Mouse (Mus musculus): Measurements from ENCODE around the gene Klhl24. TPM values are rescaled to one million over a fixed set of nuclear protein-coding genes. Genes with fewer than 3 reads are reported as not detected.
"Not testable (repeated sequence)": the region's sequence is repeated elsewhere in the genome, so short reads cannot be mapped to it uniquely, and the experiment has no call there.

Klhl24 gene
- polyA plus RNA-seq, 1 experiment from 2014 or later: 17.3 TPM

- 0% methylated on average over 60 of the region's 61 CpGs for WGBS
- H3K4me3 ChIP-seq (replicated peaks): peak overlapping the region; percentile 98
- H3K27me3 ChIP-seq (replicated peaks): no peaks in the 10 kb centered on the region
- H3K4me1 ChIP-seq: no peaks in the 10 kb centered on the region; the same call in 1 of the 2 replicates
- peak overlapping the region; percentile 66 for H3K4me2 ChIP-seq
- H3K9ac ChIP-seq: peak overlapping the region; percentile 73
- H3K9me3 ChIP-seq: no peaks in the 10 kb centered on the region
- peak overlapping the region; percentile 97 for H3K27ac ChIP-seq
- no peaks in the 10 kb centered on the region for H3K36me3 ChIP-seq
- ATAC-seq (ENCODE audit: insufficient read depth, low FRiP score, low read depth): peak; percentile 95
Measured at GRCm38 (mm10) chr16:20097711-20098374, 501 bp downstream of the Klhl24 start.

- peak overlapping the region; percentile 97 for H3K27ac ChIP-seq
- peaks cover 3% of the 10 kb centered on the region for H3K36me3 ChIP-seq
- H3K27me3 ChIP-seq (replicated peaks): no peaks in the 10 kb centered on the region
- peak overlapping the region; percentile 66 for H3K4me2 ChIP-seq
- H3K4me1 ChIP-seq: no peaks in the 10 kb centered on the region; the same call in 1 of the 2 replicates
- H3K9me3 ChIP-seq: 0 out of 2 replicates have a peak, but pooled peaks cover under 1% of the 10 kb centered on the region
- H3K9ac ChIP-seq: peak overlapping the region; percentile 73; the same call in 1 of the 2 replicates
- ATAC-seq (ENCODE audit: insufficient read depth, low FRiP score, low read depth): no peak
- peak overlapping the region; percentile 98 for H3K4me3 ChIP-seq (replicated peaks)
- 10% methylated on average over 4 of the region's 4 CpGs for WGBS
Measured at GRCm38 (mm10) chr16:20098375-20098727, 1.0 kb downstream of the Klhl24 start.

DNA sequence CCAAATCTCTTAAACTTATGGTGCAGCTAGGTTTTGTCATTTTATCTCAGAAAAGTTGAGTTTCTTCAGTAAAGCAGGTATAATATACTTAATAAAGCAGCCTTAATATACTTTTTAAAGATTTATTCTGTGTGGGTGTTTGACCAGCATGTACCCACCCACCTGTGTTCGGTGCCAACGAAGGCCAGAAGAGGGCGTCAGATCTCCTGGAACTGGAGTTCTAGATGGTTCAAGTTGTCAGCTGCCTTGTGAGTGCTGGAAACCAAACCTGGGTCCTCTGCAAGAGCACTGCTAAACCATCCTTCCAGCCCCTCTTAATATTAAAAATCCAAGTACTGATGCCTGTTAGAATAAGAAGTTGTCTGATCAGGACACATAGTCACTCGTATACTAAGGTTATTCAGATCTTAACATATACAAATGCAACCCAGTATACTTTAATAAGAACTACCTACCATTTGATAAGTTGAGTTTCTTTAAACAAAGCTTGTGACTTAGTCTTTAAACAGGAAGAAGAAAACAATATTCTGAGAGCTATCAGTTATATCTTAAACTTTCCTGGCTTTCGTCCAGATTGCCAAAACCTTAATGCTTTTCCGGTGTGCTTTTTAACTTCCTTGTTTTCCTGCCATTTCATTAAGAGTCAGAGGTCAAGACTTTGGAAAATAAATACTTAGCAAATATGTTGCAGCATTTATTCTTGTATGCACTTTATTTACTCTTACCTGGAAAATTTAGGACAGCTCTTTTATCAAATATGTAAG, 1.7 kb downstream of the Klhl24 start:
- no peak overlapping the region for H3K4me3 ChIP-seq (replicated peaks)
- no peaks in the 10 kb centered on the region for H3K27me3 ChIP-seq (replicated peaks)
- WGBS: 82% methylated on average over 6 of the region's 6 CpGs
- H3K36me3 ChIP-seq: peaks cover 10% of the 10 kb centered on the region
- H3K4me2 ChIP-seq: peak overlapping the region; percentile 66; the same call in 1 of the 2 replicates
- H3K27ac ChIP-seq: no peak overlapping the region
- H3K4me1 ChIP-seq: no peaks in the 10 kb centered on the region; the same call in 1 of the 2 replicates
- ATAC-seq (ENCODE audit: insufficient read depth, low FRiP score, low read depth): no peak
- H3K9me3 ChIP-seq: 0 out of 2 replicates have a peak, but pooled peaks cover 7% of the 10 kb centered on the region
- H3K9ac ChIP-seq: no peak overlapping the region

- no peaks in the 10 kb centered on the region for H3K4me1 ChIP-seq
- WGBS: 87% methylated on average over 8 of the region's 8 CpGs
- peaks cover 27% of the 10 kb centered on the region for H3K36me3 ChIP-seq
Measured at GRCm38 (mm10) chr16:20106996-20107395, 9.7 kb downstream of the Klhl24 start.

DNA sequence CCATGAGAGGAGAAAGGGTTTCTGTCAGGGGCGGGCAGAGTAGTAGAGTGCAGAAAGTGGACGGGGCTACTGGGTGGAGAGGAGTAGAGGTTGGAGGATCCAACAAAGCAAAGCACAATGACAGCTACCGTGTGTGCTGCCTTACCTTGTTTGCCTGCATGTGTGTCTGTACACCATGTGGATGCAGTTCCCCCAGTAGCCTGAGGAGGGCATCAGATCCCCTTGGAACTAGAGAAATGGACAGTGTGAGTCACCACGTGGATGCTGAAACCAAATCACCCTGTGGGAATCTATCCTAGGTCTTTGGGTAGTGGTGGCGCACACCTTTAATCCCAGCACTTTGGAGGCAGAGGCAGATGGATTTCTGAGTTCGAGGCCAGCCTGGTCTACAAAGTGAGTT, 11.6 kb downstream of the Klhl24 start:
- Histone ChIP-seq H3K9me3 (no peaks in the 10 kb centered on the region), H3K4me3 (replicated peaks) (no peak overlapping the region), H3K27ac (no peak overlapping the region), H3K4me2 (no peak overlapping the region), H3K36me3 (peaks cover 19% of the 10 kb centered on the region), H3K4me1 (no peaks in the 10 kb centered on the region), H3K27me3 (replicated peaks) (no peaks in the 10 kb centered on the region), H3K9ac (no peak overlapping the region)
- WGBS: 94% methylated on average over 6 of the region's 6 CpGs
- ATAC-seq (ENCODE audit: insufficient read depth, low FRiP score, low read depth): no peak

More at GRCm38 (mm10) chr16:20106996-20107395, 9.7 kb downstream of the Klhl24 start:
- Histone ChIP-seq H3K9ac (no peak overlapping the region), H3K4me2 (no peak overlapping the region), H3K4me3 (replicated peaks) (no peak overlapping the region), H3K9me3 (0 out of 2 replicates have a peak, but pooled peaks cover 7% of the 10 kb centered on the region), H3K27ac (no peak overlapping the region), H3K27me3 (replicated peaks) (no peaks in the 10 kb centered on the region)
- no peak for ATAC-seq (ENCODE audit: insufficient read depth, low FRiP score, low read depth)

- H3K36me3 ChIP-seq: peaks cover 9% of the 10 kb centered on the region
Measured at GRCm38 (mm10) chr16:20112649-20113048, 15.3 kb downstream of the Klhl24 start.

DNA sequence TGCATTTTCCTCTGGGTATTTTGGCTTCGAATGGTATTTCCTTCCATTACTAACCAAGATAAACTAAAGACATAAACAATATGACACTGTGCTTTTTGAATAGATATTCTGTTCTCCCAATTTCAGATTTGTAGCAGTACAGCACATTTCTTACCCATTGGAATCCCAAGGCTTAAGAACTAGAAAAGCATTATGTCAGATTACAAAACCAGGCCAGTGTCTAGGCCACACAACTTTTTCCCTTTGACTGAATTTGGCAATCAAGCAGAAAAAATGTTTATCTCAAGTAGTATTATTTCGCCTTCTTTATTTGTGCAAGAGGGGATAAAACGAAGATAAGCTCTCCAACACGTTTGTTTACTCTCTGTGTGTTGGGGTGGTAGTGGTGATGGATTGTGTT, 18.7 kb downstream of the Klhl24 start:
- peaks cover 8% of the 10 kb centered on the region; the same call in 1 of the 2 replicates for H3K36me3 ChIP-seq
- no peak overlapping the region for H3K27ac ChIP-seq
- H3K4me3 ChIP-seq (replicated peaks): no peak overlapping the region
- no peak for ATAC-seq (ENCODE audit: insufficient read depth, low FRiP score, low read depth)
- WGBS: 49% methylated on average over 4 of the region's 4 CpGs
- no peak overlapping the region for H3K9ac ChIP-seq
- H3K4me2 ChIP-seq: no peak overlapping the region
- no peaks in the 10 kb centered on the region for H3K27me3 ChIP-seq (replicated peaks)
- no peaks in the 10 kb centered on the region for H3K4me1 ChIP-seq
- H3K9me3 ChIP-seq: no peaks in the 10 kb centered on the region

More at GRCm38 (mm10) chr16:20112649-20113048, 15.3 kb downstream of the Klhl24 start:
- H3K4me2 ChIP-seq: no peak overlapping the region
- no peaks in the 10 kb centered on the region for H3K9me3 ChIP-seq
- no peak for ATAC-seq (ENCODE audit: insufficient read depth, low FRiP score, low read depth)
- no peak overlapping the region for H3K4me3 ChIP-seq (replicated peaks)
- H3K4me1 ChIP-seq: no peaks in the 10 kb centered on the region
- H3K27me3 ChIP-seq (replicated peaks): no peaks in the 10 kb centered on the region
- WGBS: 67% methylated on average over 2 of the region's 2 CpGs
- H3K9ac ChIP-seq: no peak overlapping the region
- no peak overlapping the region for H3K27ac ChIP-seq

GRCm38 (mm10) chr16:20126319-20126883, 29.1 kb downstream of the Klhl24 start:
- not testable (repeated sequence) for H3K27me3 ChIP-seq (replicated peaks); H3K9me3 ChIP-seq; H3K27ac ChIP-seq; H3K4me3 ChIP-seq (replicated peaks); H3K4me1 ChIP-seq; H3K9ac ChIP-seq; H3K36me3 ChIP-seq; ATAC-seq (ENCODE audit: insufficient read depth, low FRiP score, low read depth); H3K4me2 ChIP-seq
- WGBS: 76% methylated on average over 10 of the region's 10 CpGs

- no peak for ATAC-seq (ENCODE audit: insufficient read depth, low FRiP score, low read depth)
- WGBS: 66% methylated on average over 2 of the region's 2 CpGs
- H3K4me3 ChIP-seq (replicated peaks): no peak overlapping the region
- no peaks in the 10 kb centered on the region; the same call in 1 of the 2 replicates for H3K36me3 ChIP-seq
- H3K4me2 ChIP-seq: no peak overlapping the region
- H3K4me1 ChIP-seq: no peaks in the 10 kb centered on the region
- H3K9ac ChIP-seq: no peak overlapping the region
- no peak overlapping the region for H3K27ac ChIP-seq
- H3K27me3 ChIP-seq (replicated peaks): no peaks in the 10 kb centered on the region
- H3K9me3 ChIP-seq: no peaks in the 10 kb centered on the region
Measured at GRCm38 (mm10) chr16:20130397-20130796, 33.1 kb downstream of the Klhl24 start.

DNA sequence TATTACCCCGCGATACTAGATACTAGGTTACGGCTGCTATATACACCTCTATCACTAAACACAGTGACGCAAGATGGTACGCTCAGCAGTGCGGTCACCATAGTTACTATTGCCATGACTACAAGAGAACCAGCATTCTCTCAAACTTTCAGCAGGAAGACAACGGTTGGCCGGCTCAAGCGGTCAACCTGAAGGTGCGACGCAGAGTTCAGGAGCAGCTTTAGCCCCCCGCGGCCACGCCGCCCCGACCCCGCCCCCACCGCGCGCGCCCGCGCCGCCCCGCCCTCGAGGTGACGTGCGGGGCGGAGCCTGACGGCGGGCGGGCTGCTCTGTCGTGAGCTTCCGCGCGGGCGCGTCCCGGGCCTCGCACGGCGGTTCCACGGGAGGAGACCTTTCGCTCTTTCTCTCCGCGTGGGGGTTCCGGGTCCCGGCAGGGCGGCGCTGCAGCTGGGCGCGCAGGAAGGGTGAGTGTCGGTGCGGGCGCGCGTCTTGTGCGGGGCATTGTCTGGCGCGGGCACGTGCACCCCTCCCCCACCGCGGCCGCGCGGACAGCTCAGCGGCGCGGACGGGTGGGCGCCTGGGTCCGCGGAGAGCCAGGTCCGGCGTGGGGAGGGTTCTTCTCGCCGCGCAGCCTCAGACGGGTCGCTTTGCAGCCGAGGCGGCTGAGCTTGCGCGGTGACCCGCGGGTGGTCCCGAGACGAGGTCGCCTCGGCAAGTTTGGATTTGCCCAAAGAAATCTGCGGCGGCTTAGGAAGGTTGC, 43.6 kb downstream of the Klhl24 start, which contains the start of gene Yeats2:
Gene Yeats2, plus strand, starts transcription at position 292 of the 760 bp plus-strand sequence.
- peak within 1 kb of the TSS; percentile 55 for H3K9ac ChIP-seq
- WGBS: under 1% methylated on average over 66 of the region's 92 CpGs

DNA sequence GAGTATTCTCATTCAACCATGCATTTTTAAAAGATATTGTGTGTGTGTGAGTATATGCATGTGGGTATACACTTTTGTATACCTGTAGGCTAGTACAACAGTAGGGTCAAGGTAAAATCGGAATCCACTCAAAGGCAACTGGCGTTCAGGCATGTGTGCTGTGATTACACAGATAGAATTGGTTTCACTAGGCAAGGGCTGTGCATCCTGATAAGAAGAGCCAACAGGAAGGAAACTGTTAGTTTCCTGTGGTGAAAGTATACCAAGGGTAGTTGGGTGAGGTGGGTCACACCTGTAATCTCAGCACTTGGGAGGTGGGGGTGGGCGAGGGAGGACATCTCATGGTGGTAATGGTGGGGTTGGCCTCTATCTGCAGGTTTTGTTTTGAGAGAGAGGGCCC, 47.2 kb downstream of the Klhl24 start:
- 86% methylated on average over 3 of the region's 3 CpGs for WGBS
- no peaks in the 10 kb centered on the region for H3K36me3 ChIP-seq
- no peak for ATAC-seq (ENCODE audit: insufficient read depth, low FRiP score, low read depth)

More for the DNA sequence above, 43.6 kb downstream of the Klhl24 start, which contains the start of gene Yeats2:
- Histone ChIP-seq H3K4me3 (replicated peaks) (peak within 1 kb of the TSS; percentile 68), H3K27me3 (replicated peaks) (no peaks in the 10 kb centered on the region), H3K4me2 (peak within 1 kb of the TSS; percentile 52), H3K4me1 (peaks cover 17% of the 10 kb centered on the region), H3K36me3 (no peaks in the 10 kb centered on the region), H3K27ac (peak within 1 kb of the TSS; percentile 92), H3K9me3 (no peaks in the 10 kb centered on the region)
- peak; percentile 94 for ATAC-seq (ENCODE audit: insufficient read depth, low FRiP score, low read depth)

More for the DNA sequence above, 47.2 kb downstream of the Klhl24 start:
- H3K4me2 ChIP-seq: no peak overlapping the region
- H3K27ac ChIP-seq: no peak overlapping the region
- no peaks in the 10 kb centered on the region for H3K27me3 ChIP-seq (replicated peaks)
- H3K4me3 ChIP-seq (replicated peaks): no peak overlapping the region
- no peak overlapping the region for H3K9ac ChIP-seq
- no peaks in the 10 kb centered on the region for H3K9me3 ChIP-seq
- peaks cover 17% of the 10 kb centered on the region for H3K4me1 ChIP-seq

All from stomach, embryonic 15.5 days (tissue).